Mouse (Mus musculus) MEL (cell line): ENCODE data around the gene Card11. TPM values are rescaled to one million over a fixed set of nuclear protein-coding genes. Genes with fewer than 3 reads are reported as not detected.
A peak's percentile ranks its signal among the peaks of the same experiment; 100 is the strongest.

ENCODE experiments used
- DNase-seq: peaks from one replicate; pipeline ENCODE4 v3.0.0; 2011; ENCODE audit warnings: low read depth, low spot score
- H3K27ac ChIP-seq: 2 replicates; pipeline ENCODE4 v1.5.1; 2012; ENCODE audit warnings: low read depth, mild to moderate bottlenecking, control low read depth, low read length, moderate library complexity; ENCODE audit not compliant: control insufficient read depth
- H3K27me3 ChIP-seq, 2 experiments: fragments of 150-350 bp in 1 of 2; sonication (generic) in 1 of 2; 2 replicates each; pipeline ENCODE4 v1.6.1; 2012; ENCODE audit warnings: low read length in 2 of 2, mild to moderate bottlenecking in 2 of 2, improper control_type of control experiment in 1 of 2, moderate library complexity in 1 of 2; ENCODE audit not compliant: insufficient read depth in 2 of 2, control insufficient read depth in 1 of 2
- H3K36me3 ChIP-seq, 2 experiments: 2 replicates each; pipeline ENCODE4 v1.6.1; 2012 to 2014; ENCODE audit warnings: low read length in 2 of 2, improper control_type of control experiment in 1 of 2, inconsistent platforms in 1 of 2, mild to moderate bottlenecking in 1 of 2; ENCODE audit not compliant: insufficient read depth in 2 of 2, control insufficient read depth in 1 of 2
- H3K4me1 ChIP-seq, 2 experiments: fragments of 150-350 bp in 1 of 2; sonication (generic) in 1 of 2; 2 replicates each; pipeline ENCODE4 v1.6.1; 2012; ENCODE audit warnings: low read length in 2 of 2, improper control_type of control experiment in 1 of 2, mild to moderate bottlenecking in 1 of 2; ENCODE audit not compliant: insufficient read depth in 2 of 2, control insufficient read depth in 1 of 2
- H3K4me3 ChIP-seq, 2 experiments: fragments of 150-350 bp in 1 of 2; sonication (generic) in 1 of 2; 2 replicates each; pipeline ENCODE4 v1.5.1; 2012; ENCODE audit warnings: low read depth in 2 of 2, low read length in 2 of 2, mild to moderate bottlenecking in 2 of 2, moderate library complexity in 2 of 2, control low read depth in 1 of 2, improper control_type of control experiment in 1 of 2; ENCODE audit not compliant: control insufficient read depth in 1 of 2, insufficient read depth in 1 of 2
- H3K79me2 ChIP-seq: 2 replicates; pipeline ENCODE4 v1.6.1; 2012; ENCODE audit warnings: mild to moderate bottlenecking, low read length, moderate library complexity; ENCODE audit not compliant: control insufficient read depth, poor library complexity, insufficient read depth
- H3K9ac ChIP-seq: 2 replicates; pipeline ENCODE4 v1.6.1; 2012; ENCODE audit warnings: low read depth, mild to moderate bottlenecking, control low read depth, low read length, moderate library complexity; ENCODE audit not compliant: control insufficient read depth, poor library complexity, severe bottlenecking
- H3K9me3 ChIP-seq: fragments of 150-350 bp; sonication (generic); replicated peaks from 2 replicates; pipeline ENCODE4 v1.6.1; 2012; ENCODE audit warnings: mild to moderate bottlenecking, low read length, improper control_type of control experiment, moderate library complexity; ENCODE audit not compliant: insufficient read depth
- BHLHE40 ChIP-seq: IDR thresholded peaks from 2 replicates; pipeline ENCODE4 v1.6.1; 2012; ENCODE audit warnings: low read depth, mild to moderate bottlenecking, inconsistent platforms, low read length, improper control_type of control experiment, borderline replicate concordance
- CTCF ChIP-seq, 3 experiments: IDR thresholded peaks in 2 of 3; conservative IDR thresholded peaks in 1 of 3; 2 replicates each; pipeline ENCODE4 v1.5.1; 2011 to 2012; ENCODE audit warnings: low read length in 3 of 3, low read depth in 2 of 3, mild to moderate bottlenecking in 2 of 3, improper control_type of control experiment in 1 of 3, inconsistent platforms in 1 of 3, mixed read lengths in 1 of 3, moderate library complexity in 1 of 3; ENCODE audit not compliant: control insufficient read depth in 1 of 3, insufficient read depth in 1 of 3, poor library complexity in 1 of 3, severe bottlenecking in 1 of 3
- ELF1 ChIP-seq: IDR thresholded peaks from 2 replicates; pipeline ENCODE4 v1.6.1; 2014; ENCODE audit warnings: low read depth, mild to moderate bottlenecking, inconsistent platforms, low read length, improper control_type of control experiment, moderate library complexity
- EP300 ChIP-seq, 2 experiments: IDR thresholded peaks; 2 replicates each; pipeline ENCODE4 v1.6.1; 2011; ENCODE audit warnings: improper control_type of control experiment in 2 of 2, low read length in 2 of 2, low read depth in 1 of 2, mild to moderate bottlenecking in 1 of 2
- GABPA ChIP-seq: IDR thresholded peaks from 2 replicates; pipeline ENCODE4 v1.6.1; 2012; ENCODE audit warnings: low read depth, mild to moderate bottlenecking, inconsistent platforms, low read length, improper control_type of control experiment, moderate library complexity
- GATA1 ChIP-seq: IDR thresholded peaks from 2 replicates; pipeline ENCODE4 v1.6.1; 2011; ENCODE audit warnings: low read depth, low read length, improper control_type of control experiment
- MAX ChIP-seq: IDR thresholded peaks from 2 replicates; pipeline ENCODE4 v1.6.1; 2011; ENCODE audit warnings: low read length, improper control_type of control experiment
- MAZ ChIP-seq: IDR thresholded peaks from 2 replicates; pipeline ENCODE4 v1.6.1; 2012; ENCODE audit warnings: low read depth, mild to moderate bottlenecking, inconsistent platforms, low read length, improper control_type of control experiment
- NRF1 ChIP-seq: IDR thresholded peaks from 2 replicates; pipeline ENCODE4 v1.6.1; 2014; ENCODE audit warnings: low read depth, mild to moderate bottlenecking, inconsistent platforms, low read length, improper control_type of control experiment, moderate library complexity; ENCODE audit not compliant: poor library complexity, insufficient read depth, severe bottlenecking
- RAD21 ChIP-seq: IDR thresholded peaks from 2 replicates; pipeline ENCODE4 v1.6.1; 2011; ENCODE audit warnings: mild to moderate bottlenecking, low read depth, low read length, improper control_type of control experiment
- TBP ChIP-seq: IDR thresholded peaks from 2 replicates; pipeline ENCODE4 v1.8.0; 2011; ENCODE audit warnings: low read depth, low read length, improper control_type of control experiment
- UBTF ChIP-seq: IDR thresholded peaks from 2 replicates; pipeline ENCODE4 v1.6.1; 2012; ENCODE audit warnings: low read depth, mild to moderate bottlenecking, inconsistent platforms, low read length, improper control_type of control experiment, moderate library complexity, borderline replicate concordance; ENCODE audit not compliant: insufficient read depth
- USF2 ChIP-seq, 2 experiments: IDR thresholded peaks; 2 replicates each; pipeline ENCODE4 v1.6.1; 2011 to 2012; ENCODE audit warnings: improper control_type of control experiment in 2 of 2, low read length in 2 of 2, borderline replicate concordance in 1 of 2, inconsistent platforms in 1 of 2, low read depth in 1 of 2, mild to moderate bottlenecking in 1 of 2; ENCODE audit not compliant: insufficient read depth in 1 of 2
- ZMIZ1 ChIP-seq: IDR thresholded peaks from 2 replicates; pipeline ENCODE4 v1.6.1; 2012; ENCODE audit warnings: low read depth, mild to moderate bottlenecking, inconsistent platforms, low read length, improper control_type of control experiment, moderate library complexity
- polyA plus RNA-seq, 2 experiments: library from polyadenylated mRNA; stranded (reverse) in 1 of 2; unstranded in 1 of 2; fragments of >175 nt in 1 of 2; fragments of >200 nt in 1 of 2; gene quantifications; 2 replicates each; pipeline versions ENCODE4 v1.2.1 to v1.2.4; 2012; ENCODE audit warnings: low replicate concordance in 2 of 2, low read depth in 1 of 2; ENCODE audit not compliant: insufficient read length in 2 of 2, insufficient read depth in 1 of 2, missing spikeins in 1 of 2
- total RNA-seq: library from RNA; depleted of rRNA; stranded (reverse); fragments of 300-350 nt; gene quantifications from 2 replicates; pipeline ENCODE4 v1.2.3, GENCODE M21; 2012

The Card11 gene
- total and polyA plus RNA-seq, 3 experiments: not detected

DNA sequence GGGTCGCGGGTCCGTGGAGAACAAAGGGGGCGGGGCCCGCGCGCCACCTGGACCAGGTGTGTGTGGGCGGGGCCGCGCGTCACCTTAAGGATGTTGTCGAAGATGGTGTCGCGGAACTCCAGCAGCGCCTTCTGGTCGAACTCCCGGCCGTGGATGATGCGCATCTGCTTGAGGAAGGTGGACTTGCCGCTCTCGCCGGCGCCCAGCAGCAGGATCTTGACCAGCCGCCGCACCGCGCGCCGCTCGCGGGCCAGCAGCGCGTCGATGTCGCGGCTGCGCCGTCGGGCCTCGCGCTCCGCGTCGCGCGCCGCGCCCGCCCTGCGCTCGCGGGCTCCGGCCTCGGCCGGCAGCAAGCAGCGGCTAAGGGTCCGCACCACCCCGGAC is 170.5 kb downstream of the Card11 start:
- H3K79me2 ChIP-seq: peaks cover 12% of the 10 kb centered on the region
- H3K27me3 ChIP-seq: no peaks in the 10 kb centered on the region
- no peak for TF ChIP-seq MAX
- no peak for TF ChIP-seq CTCF (IDR thresholded peaks at IDR 0.05 in 2 of 3, conservative IDR thresholded peaks at IDR 0.05 in 1 of 3; ENCODE audit: control insufficient read depth in 1 of 3, insufficient read depth in 1 of 3, low read depth in 2 of 3, low read length in 3 of 3, poor library complexity in 1 of 3, severe bottlenecking in 1 of 3)
- no peak for TF ChIP-seq TBP
- TF ChIP-seq MAZ: no peak
- no peak for TF ChIP-seq RAD21
- no peaks in the 10 kb centered on the region for H3K9me3 ChIP-seq
- peaks cover 0 to 15% of the 10 kb centered on the region in 2 experiments; a peak in 2 of 4 replicates for H3K36me3 ChIP-seq
- peak overlapping the region; percentile 62 to 93 for H3K4me3 ChIP-seq
- DNase-seq: peak; percentile 42
- H3K9ac ChIP-seq: peak overlapping the region; percentile 44
- H3K4me1 ChIP-seq: peaks cover 5 to 24% of the 10 kb centered on the region in 2 experiments
- no peak overlapping the region for H3K27ac ChIP-seq

DNA sequence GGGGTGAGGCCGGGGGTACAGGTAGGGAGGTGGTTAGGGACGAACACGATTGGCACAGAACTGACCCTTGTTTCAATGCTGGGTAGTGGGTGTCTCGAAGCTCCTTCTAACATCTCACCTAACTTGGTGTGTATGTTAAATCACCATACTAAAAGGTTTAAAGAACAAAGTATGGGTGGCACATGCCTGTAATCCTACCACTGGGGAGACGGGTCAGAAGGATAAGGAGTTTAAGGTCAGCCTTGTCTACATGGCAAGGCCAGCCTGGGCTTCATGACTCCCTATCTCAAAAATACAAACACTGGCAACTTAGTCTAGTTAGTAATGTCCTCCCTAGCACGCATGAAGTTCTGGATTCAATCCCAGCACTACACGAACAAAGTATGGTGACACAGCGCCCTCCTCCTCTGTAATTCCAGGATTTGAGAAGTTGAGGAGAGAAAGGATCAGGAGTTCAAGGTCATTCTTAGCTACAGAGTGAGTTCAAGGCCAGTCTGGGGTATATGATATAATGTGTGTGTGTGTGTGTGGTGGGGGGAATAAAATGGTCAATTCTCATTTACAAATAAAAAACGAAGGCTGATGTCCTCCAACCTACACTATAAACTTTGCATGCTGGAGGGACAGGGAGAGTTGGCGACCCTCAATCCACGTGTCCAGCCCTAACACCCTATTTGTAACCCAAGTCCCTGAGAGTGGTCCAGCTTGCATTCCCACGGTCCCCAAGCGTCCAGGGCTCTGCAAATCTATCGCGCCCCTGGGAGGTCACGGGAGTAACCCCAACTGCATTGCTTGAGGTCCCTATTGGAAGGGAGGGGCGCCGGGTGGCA is 171.1 kb downstream of the Card11 start:
- Histone ChIP-seq H3K27me3 (no peaks in the 10 kb centered on the region), H3K9ac (peak overlapping the region; percentile 44), H3K4me1 (peaks cover 10 to 28% of the 10 kb centered on the region in 2 experiments), H3K36me3 (peaks cover 0 to 20% of the 10 kb centered on the region in 2 experiments; a peak in 2 of 4 replicates), H3K79me2 (peaks cover 14% of the 10 kb centered on the region), H3K27ac (no peak overlapping the region)
- no peak for TF ChIP-seq GABPA
- no peak for TF ChIP-seq USF2 (IDR thresholded peaks at IDR 0.05; ENCODE audit: borderline replicate concordance in 1 of 2, insufficient read depth in 1 of 2, low read depth in 1 of 2, low read length in 2 of 2)
- no peak for TF ChIP-seq BHLHE40
- TF ChIP-seq NRF1: no peak
- no peak for TF ChIP-seq EP300 (IDR thresholded peaks at IDR 0.05; ENCODE audit: low read depth in 1 of 2, low read length in 2 of 2)
- no peak for TF ChIP-seq ELF1
- no peak for TF ChIP-seq ZMIZ1
- no peak for TF ChIP-seq UBTF
- TF ChIP-seq GATA1: no peak
- TF ChIP-seq, all 39 proteins: peak for 0
- Histone ChIP-seq H3K4me3 (peak overlapping the region; percentile 62 to 93), H3K9me3 (no peaks in the 10 kb centered on the region)
- peak; percentile 30 for DNase-seq
